Mouse (Mus musculus): ENCODE data around the gene Abca5.

- TF ChIP-seq CTCF (IDR thresholded peaks at IDR 0.05; ENCODE audit: borderline replicate concordance, insufficient read depth, low read depth, low read length), result no peak
- no peak for TF ChIP-seq POLR2A (IDR thresholded peaks at IDR 0.05; ENCODE audit: borderline replicate concordance, insufficient read depth, low read length)
Measured at GRCm38 (mm10) chr11:110284849-110285248, 52.7 kb downstream of the Abca5 start.

All from cerebellum, adult 2 months (tissue).